Mouse (Mus musculus) hindbrain, embryonic 14.5 days (tissue): Measurements from ENCODE around the gene Htr5a. TPM values are rescaled to one million over a fixed set of nuclear protein-coding genes. Genes with fewer than 3 reads are reported as not detected.

ENCODE experiments used
- ATAC-seq: fragments of 200-750 bp; cut with Nextera tagmentation; 2 replicates; pipeline ENCODE4 v1.8.0; 2017; ENCODE audit warnings: moderate number of reproducible peaks, mild to moderate bottlenecking, moderate TSS enrichment, moderate library complexity; ENCODE audit not compliant: low FRiP score
- DNase-seq: peaks from one replicate; pipeline ENCODE4 v3.0.0-alpha.2; 2015; ENCODE audit warnings: low spot score
- H3K27ac ChIP-seq: fragments of 300-500 bp; sonication (generic); 2 replicates; pipeline ENCODE4 v1.5.1; 2014; ENCODE audit warnings: mild to moderate bottlenecking, moderate library complexity
- H3K27me3 ChIP-seq: fragments of 300-500 bp; sonication (generic); 2 replicates; pipeline ENCODE4 v1.6.1; 2014; ENCODE audit warnings: mild to moderate bottlenecking, low read length, mixed read lengths; ENCODE audit not compliant: control insufficient read depth, insufficient read depth
- H3K36me3 ChIP-seq: fragments of 300-500 bp; sonication (generic); replicated peaks from 2 replicates; pipeline ENCODE4 v1.6.1; 2014; ENCODE audit not compliant: control insufficient read depth, insufficient read depth
- H3K4me1 ChIP-seq: fragments of 300-500 bp; sonication (generic); replicated peaks from 2 replicates; pipeline ENCODE4 v1.6.1; 2014; ENCODE audit warnings: antibody characterized with exemption, low read length, mixed read lengths; ENCODE audit not compliant: control insufficient read depth, insufficient read depth
- H3K4me2 ChIP-seq: fragments of 300-500 bp; sonication (generic); replicated peaks from 2 replicates; pipeline ENCODE4 v1.6.1; 2014; ENCODE audit warnings: mild to moderate bottlenecking, moderate library complexity
- H3K4me3 ChIP-seq: fragments of 300-500 bp; sonication (generic); replicated peaks from 2 replicates; pipeline ENCODE4 v1.5.1; 2014; ENCODE audit warnings: mild to moderate bottlenecking, low read length
- H3K9ac ChIP-seq: fragments of 300-500 bp; sonication (generic); 2 replicates; pipeline ENCODE4 v1.6.1; 2014
- H3K9me3 ChIP-seq: fragments of 300-500 bp; sonication (generic); 2 replicates; pipeline ENCODE4 v1.6.1; 2016; ENCODE audit warnings: low read length; ENCODE audit not compliant: control insufficient read depth
- WGBS: fragments of 180-500 bp; shearing (Covaris S2); extraction: QIAGEN DNeasy Blood & Tissue Kit; methylation state at CpG from one replicate; pipeline ENCODE4 v1.1.7; 2014; 5-methylcytosine and 5-hydroxymethylcytosine counted together
- polyA plus RNA-seq: library from polyadenylated mRNA; unstranded; fragments of >200 nt; fragmentation: Nextera tagmentation; extraction: Ambion mirVana; gene quantifications from 2 replicates; pipeline ENCODE4 v1.2.1, GENCODE M21; 2014

The Htr5a gene
- polyA plus RNA-seq: 1.7 and 1.8 TPM in 2 replicates

DNA sequence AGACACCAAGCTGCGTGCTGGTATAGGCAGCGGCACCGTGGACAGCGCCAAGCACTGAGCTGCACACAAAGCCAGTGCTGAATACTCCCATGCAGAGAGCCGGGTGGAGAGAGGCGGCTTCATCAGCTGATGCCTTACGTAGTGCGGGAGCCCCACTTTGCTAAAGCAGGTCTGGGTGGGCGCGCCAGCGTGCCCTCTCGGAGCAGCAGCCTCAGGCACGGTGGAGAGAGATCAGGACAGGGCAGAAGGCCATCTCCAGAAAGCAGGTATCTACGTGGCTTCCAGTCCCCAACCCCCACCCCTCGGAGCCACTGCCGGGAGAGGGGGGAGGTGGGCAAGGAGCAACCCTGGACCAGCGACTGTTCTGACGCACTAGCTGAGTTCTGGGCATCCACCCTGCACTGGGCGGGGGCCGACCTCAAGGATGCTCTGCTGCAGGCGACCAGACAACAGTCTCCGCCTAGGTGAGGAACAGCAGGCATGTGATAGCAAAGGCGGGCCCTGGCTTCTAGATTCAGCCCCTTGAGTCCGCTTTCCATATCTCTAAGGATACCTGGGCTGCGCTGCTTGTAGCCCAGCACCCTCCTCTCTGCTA lies at the start of gene Htr5a:
Gene Htr5a (plus strand): TSS at position 449 of the 595 bp plus-strand sequence.
- no peaks in the 10 kb centered on the region for H3K36me3 ChIP-seq
- H3K9me3 ChIP-seq: no peaks in the 10 kb centered on the region
- H3K4me2 ChIP-seq: peak within 1 kb of the TSS; percentile 62
- WGBS: 3% methylated on average over 25 of the region's 25 CpGs
- H3K4me1 ChIP-seq: 0 out of 2 replicates have a peak, but pooled peaks cover 12% of the 10 kb centered on the region
- peak; percentile 57 for DNase-seq
- H3K9ac ChIP-seq: peak within 1 kb of the TSS; percentile 65
- peaks cover 7% of the 10 kb centered on the region; the same call in 1 of the 2 replicates for H3K27me3 ChIP-seq
- peak; percentile 92 for ATAC-seq
- H3K4me3 ChIP-seq: peak within 1 kb of the TSS; percentile 41
- H3K27ac ChIP-seq: no peak within 1 kb of the TSS

DNA sequence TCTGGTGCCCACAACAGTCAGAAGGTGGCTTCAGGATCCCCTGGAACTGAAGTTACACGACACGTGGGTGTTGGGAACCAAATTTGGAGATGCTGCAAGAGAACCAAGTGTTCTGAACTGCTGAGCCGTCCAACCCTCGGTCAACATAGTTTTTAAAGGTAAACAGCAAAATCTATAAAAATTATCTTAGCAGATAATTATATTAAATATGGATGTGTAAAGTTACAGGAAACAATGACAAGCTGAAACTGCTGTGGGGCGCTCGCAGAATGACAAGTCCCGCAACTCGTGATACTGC lies 49.8 kb upstream of the Htr5a start:
- H3K9me3 ChIP-seq: no peaks in the 10 kb centered on the region
- ATAC-seq: no peak
- WGBS: 16% methylated on average over 8 of the region's 8 CpGs
- peak overlapping the region; percentile 69 for H3K4me3 ChIP-seq
- H3K4me2 ChIP-seq: peak overlapping the region; percentile 71
- H3K27ac ChIP-seq: peak overlapping the region; percentile 96
- H3K36me3 ChIP-seq: peaks cover 16% of the 10 kb centered on the region
- peak overlapping the region; percentile 80 for H3K9ac ChIP-seq
- H3K4me1 ChIP-seq: peaks cover 11% of the 10 kb centered on the region
- DNase-seq: no peak
- no peaks in the 10 kb centered on the region for H3K27me3 ChIP-seq

DNA sequence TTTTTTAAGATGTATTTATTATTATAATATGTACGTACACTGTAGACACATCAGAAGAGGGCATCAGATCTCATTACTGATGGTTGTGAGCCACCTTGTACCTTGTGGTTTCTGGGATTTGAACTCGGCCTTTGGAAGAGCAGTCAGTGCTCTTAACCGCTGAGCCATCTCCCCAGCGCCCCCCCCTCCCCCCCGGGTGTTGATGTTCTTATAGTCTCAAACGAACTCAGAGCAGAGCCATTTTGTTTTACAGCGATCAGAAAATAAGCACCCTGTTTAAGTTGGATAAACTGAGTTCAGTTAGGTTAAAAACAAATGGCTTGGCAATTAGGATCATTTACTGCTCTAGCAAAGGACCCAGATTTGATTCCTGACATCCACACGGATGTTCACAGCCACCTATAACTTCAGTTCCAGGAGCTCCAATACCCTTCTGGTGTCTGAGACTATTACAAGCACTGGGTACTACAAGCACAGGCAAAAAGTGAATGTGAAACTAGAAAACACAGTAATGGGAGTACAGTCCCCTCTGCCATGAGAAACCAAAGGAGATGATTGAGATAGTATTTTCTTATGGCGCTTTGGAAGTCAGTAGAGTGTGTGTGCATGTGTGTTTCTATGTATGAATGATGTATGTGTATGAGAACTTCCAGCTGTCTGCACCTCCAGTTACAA lies 49.3 kb upstream of the Htr5a start:
- Histone ChIP-seq H3K9me3 (no peaks in the 10 kb centered on the region), H3K9ac (no peak overlapping the region), H3K36me3 (peaks cover 11% of the 10 kb centered on the region), H3K4me3 (no peak overlapping the region), H3K27me3 (no peaks in the 10 kb centered on the region), H3K4me1 (peaks cover 11% of the 10 kb centered on the region), H3K4me2 (peak overlapping the region; percentile 71), H3K27ac (no peak overlapping the region)
- no peak for DNase-seq
- 63% methylated on average over 9 of the region's 9 CpGs for WGBS
- ATAC-seq: no peak

DNA sequence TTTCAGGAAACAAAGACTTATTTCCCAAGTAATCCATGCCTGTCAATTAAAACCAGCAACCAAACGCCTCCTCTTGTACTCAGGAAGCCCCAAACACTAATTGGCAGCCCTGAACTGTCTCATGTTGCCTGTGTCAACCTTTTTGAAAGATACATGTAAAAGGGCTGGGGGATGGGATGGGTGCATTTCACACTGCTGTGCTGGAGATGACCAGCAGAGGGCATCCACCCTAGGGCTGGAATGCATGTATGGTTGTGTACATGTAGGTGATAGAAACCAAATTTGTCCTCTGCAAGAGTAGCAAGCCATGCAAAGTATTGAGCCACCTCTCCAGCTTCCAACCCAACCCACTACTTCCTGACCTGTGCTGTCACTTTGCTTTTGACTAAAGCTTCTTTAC lies 48.0 kb upstream of the Htr5a start:
- no peaks in the 10 kb centered on the region for H3K9me3 ChIP-seq
- DNase-seq (peak; percentile 75), ATAC-seq (no peak)
- no peak overlapping the region for H3K9ac ChIP-seq
- H3K27ac ChIP-seq: no peak overlapping the region
- H3K36me3 ChIP-seq: no peaks in the 10 kb centered on the region
- no peak overlapping the region for H3K4me3 ChIP-seq
- no peak overlapping the region for H3K4me2 ChIP-seq
- 10% methylated on average over 1 of the region's 1 CpGs for WGBS
- peaks cover 11% of the 10 kb centered on the region for H3K4me1 ChIP-seq
- H3K27me3 ChIP-seq: no peaks in the 10 kb centered on the region

DNA sequence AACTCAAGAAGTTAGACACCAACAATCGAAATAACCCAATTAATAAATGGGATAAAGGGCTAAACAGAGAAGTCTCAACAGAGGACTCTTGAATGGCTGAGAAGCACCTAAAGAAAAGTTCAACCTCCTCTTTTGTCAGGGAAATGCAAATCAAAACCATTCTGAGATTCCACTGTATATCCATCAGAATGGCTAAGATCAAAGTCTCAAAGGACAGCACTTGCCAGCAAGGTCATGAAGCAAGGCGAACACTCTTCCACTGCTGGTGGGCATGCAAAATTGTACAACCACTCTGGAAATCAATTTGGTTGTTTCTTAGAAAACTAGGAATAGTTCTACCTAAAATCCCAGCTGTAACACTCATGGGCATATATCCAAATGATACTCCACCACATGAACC lies 27.7 kb upstream of the Htr5a start:
- H3K4me1 ChIP-seq: no peaks in the 10 kb centered on the region
- no peak overlapping the region for H3K4me2 ChIP-seq
- 87% methylated on average over 2 of the region's 2 CpGs for WGBS
- H3K4me3 ChIP-seq: no peak overlapping the region
- ATAC-seq (no peak), DNase-seq (no peak)
- no peaks in the 10 kb centered on the region for H3K9me3 ChIP-seq
- H3K27me3 ChIP-seq: no peaks in the 10 kb centered on the region
- no peak overlapping the region for H3K9ac ChIP-seq
- H3K36me3 ChIP-seq: no peaks in the 10 kb centered on the region
- no peak overlapping the region for H3K27ac ChIP-seq

DNA sequence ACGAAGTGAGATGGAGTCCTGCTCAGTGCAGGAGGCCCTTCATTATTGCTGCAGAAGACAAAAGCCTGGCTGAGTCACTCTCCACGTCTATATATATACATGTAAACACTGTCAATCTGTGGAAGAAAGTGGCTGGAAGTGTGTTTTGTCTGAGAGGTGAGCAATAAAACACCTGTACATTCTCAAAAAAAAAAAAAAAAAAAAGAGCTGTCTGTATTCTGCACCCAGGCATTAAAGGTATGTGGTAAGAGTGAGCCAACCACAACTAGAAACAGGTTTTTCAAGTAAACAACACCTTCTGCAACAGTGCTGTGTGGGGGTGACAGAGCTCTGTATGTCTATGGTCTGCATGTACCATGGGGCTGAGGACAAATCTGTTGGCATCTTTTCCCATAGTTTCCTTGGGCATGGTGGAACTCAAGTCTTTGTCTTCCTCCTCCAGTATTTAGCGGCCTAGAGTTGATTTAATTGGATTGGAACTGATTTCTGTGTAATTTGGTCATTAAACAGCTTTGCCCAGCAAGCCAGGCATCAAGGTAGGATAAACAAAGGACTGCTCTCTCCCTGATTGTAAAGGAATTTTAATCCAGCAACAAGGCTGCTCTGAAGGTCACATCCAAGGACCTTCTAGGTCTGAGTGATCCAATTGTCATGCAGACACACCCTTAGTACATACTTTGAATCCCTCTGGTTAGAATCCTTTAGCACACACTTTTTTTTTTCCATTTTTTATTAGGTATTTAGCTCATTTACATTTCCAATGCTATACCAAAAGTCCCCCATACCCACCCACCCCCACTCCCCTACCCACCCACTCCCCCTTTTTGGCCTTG lies 22.9 kb upstream of the Htr5a start:
- Histone ChIP-seq H3K4me3 (no peak overlapping the region), H3K27me3 (no peaks in the 10 kb centered on the region), H3K4me1 (no peaks in the 10 kb centered on the region), H3K36me3 (no peaks in the 10 kb centered on the region), H3K9ac (no peak overlapping the region), H3K27ac (no peak overlapping the region), H3K4me2 (no peak overlapping the region), H3K9me3 (no peaks in the 10 kb centered on the region)
- WGBS: 69% methylated on average over 3 of the region's 3 CpGs
- DNase-seq: no peak
- ATAC-seq: no peak

DNA sequence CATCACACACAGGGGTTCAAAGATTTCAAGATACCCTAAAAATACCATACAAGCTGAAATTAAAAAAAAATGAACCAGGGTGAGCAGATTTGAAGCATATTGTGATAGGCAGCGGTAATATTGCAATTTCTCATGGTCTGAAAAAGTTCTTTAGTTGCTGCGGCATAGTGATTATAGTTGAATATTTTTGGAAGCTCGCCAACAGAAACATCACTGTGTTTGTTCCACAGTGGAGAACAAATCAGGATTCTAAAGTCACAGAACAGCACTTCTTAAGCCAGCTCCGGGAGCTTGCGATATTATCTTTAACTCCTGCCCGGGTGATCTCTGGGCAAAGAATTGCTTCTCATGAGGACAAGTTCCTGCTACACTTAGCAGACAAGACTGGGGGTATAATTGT lies 20.8 kb upstream of the Htr5a start:
- Histone ChIP-seq H3K4me3 (no peak overlapping the region), H3K4me1 (no peaks in the 10 kb centered on the region), H3K36me3 (no peaks in the 10 kb centered on the region), H3K9me3 (no peaks in the 10 kb centered on the region), H3K9ac (no peak overlapping the region), H3K27me3 (no peaks in the 10 kb centered on the region), H3K27ac (no peak overlapping the region), H3K4me2 (no peak overlapping the region)
- 81% methylated on average over 6 of the region's 6 CpGs for WGBS
- ATAC-seq (no peak), DNase-seq (no peak)

DNA sequence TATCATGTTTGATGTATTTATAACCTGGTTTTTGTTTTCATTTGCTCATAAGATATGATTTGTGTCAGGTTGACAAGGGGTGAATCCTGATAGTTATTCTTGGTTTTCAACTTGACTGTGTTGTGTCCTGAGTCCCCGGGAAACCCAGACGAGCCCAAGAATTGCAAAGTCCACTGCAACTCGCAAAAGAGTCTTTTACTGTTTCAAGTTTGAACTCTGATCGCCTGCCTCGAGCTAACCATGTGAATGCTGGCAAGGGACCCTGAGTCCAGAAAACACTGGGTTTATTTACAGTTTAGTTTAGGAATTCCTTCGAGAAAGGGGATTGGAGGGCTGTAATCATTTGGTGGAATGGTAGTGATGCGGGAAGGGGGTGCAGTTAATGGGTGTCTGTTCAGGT lies 14.0 kb upstream of the Htr5a start:
- no peak for DNase-seq
- Histone ChIP-seq H3K9ac (no peak overlapping the region), H3K9me3 (no peaks in the 10 kb centered on the region), H3K4me3 (no peak overlapping the region), H3K4me2 (no peak overlapping the region), H3K27me3 (no peaks in the 10 kb centered on the region), H3K4me1 (no peaks in the 10 kb centered on the region), H3K36me3 (no peaks in the 10 kb centered on the region), H3K27ac (no peak overlapping the region)
- no peak for ATAC-seq
- 90% methylated on average over 7 of the region's 7 CpGs for WGBS

DNA sequence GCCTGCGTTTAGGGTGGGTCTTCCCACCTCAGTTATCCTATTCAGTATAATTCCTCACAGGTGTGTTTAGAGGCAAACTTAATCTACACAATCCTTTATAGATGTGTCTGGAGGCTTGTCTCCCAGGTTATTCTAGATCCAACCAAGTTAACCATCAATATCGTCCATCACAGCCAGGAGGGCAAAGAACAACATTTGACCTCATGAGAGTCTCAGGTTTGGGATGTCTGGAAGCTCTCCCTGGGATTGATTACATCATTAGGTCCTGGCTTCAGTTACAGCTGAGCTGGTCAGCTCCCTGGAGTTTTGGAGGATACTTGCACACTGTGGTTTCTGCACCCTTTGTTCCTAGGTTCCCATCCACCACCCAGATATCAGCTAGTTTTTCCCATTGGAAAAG lies 6.9 kb upstream of the Htr5a start:
- H3K4me2 ChIP-seq: no peak overlapping the region
- DNase-seq (no peak), ATAC-seq (no peak)
- WGBS: 92% methylated on average over 2 of the region's 2 CpGs
- H3K36me3 ChIP-seq: no peaks in the 10 kb centered on the region
- no peak overlapping the region for H3K27ac ChIP-seq
- H3K9me3 ChIP-seq: no peaks in the 10 kb centered on the region
- no peak overlapping the region for H3K9ac ChIP-seq
- no peak overlapping the region for H3K4me3 ChIP-seq
- H3K4me1 ChIP-seq: no peaks in the 10 kb centered on the region
- H3K27me3 ChIP-seq: no peaks in the 10 kb centered on the region
